Mouse (Mus musculus) intestine, embryonic 14.5 days (tissue): ENCODE results near the gene Znrf4. TPM values are rescaled to one million over a fixed set of nuclear protein-coding genes. Genes with fewer than 3 reads are reported as not detected.

Source experiments
- ATAC-seq: fragments of 200-750 bp; cut with Nextera tagmentation; replicated peaks from 2 replicates; pipeline ENCODE4 v1.8.0; 2017; ENCODE audit warnings: low read depth, moderate number of reproducible peaks, moderate TSS enrichment, moderate library complexity; ENCODE audit not compliant: low FRiP score, low TSS enrichment
- DNase-seq: peaks from one replicate; pipeline ENCODE4 v3.0.0-alpha.2; 2018; ENCODE audit warnings: low spot score
- H3K27ac ChIP-seq: fragments of 300-500 bp; sonication (generic); 2 replicates; pipeline ENCODE4 v1.5.1; 2014; ENCODE audit warnings: low read depth, mild to moderate bottlenecking, control low read depth
- H3K27me3 ChIP-seq: fragments of 300-500 bp; sonication (generic); replicated peaks from 2 replicates; pipeline ENCODE4 v1.6.1; 2014; ENCODE audit warnings: low read length, control low read depth; ENCODE audit not compliant: control insufficient read depth, insufficient read depth
- H3K36me3 ChIP-seq: fragments of 300-500 bp; sonication (generic); 2 replicates; pipeline ENCODE4 v1.6.1; 2014; ENCODE audit warnings: low read length, control low read depth; ENCODE audit not compliant: control insufficient read depth, insufficient read depth
- H3K4me1 ChIP-seq: fragments of 300-500 bp; sonication (generic); replicated peaks from 2 replicates; pipeline ENCODE4 v1.6.1; 2014; ENCODE audit warnings: low read length, control low read depth, mixed read lengths; ENCODE audit not compliant: control insufficient read depth, insufficient read depth
- H3K4me2 ChIP-seq: fragments of 300-500 bp; sonication (generic); 2 replicates; pipeline ENCODE4 v1.6.1; 2014; ENCODE audit warnings: low read length
- H3K4me3 ChIP-seq: fragments of 300-500 bp; sonication (generic); 2 replicates; pipeline ENCODE4 v1.5.1; 2014; ENCODE audit warnings: low read depth, low read length, control low read depth, mixed read lengths
- H3K9ac ChIP-seq: fragments of 300-500 bp; sonication (generic); 2 replicates; pipeline ENCODE4 v1.6.1; 2014; ENCODE audit warnings: mild to moderate bottlenecking, low read length
- H3K9me3 ChIP-seq: fragments of 300-500 bp; sonication (generic); 2 replicates; pipeline ENCODE4 v1.6.1; 2016; ENCODE audit warnings: low read length, control low read depth; ENCODE audit not compliant: control insufficient read depth
- WGBS: fragments of 180-500 bp; shearing (Covaris S2); extraction: QIAGEN DNeasy Blood & Tissue Kit; methylation state at CpG from one replicate; pipeline ENCODE4 v1.1.7; 2014; 5-methylcytosine and 5-hydroxymethylcytosine counted together
- polyA plus RNA-seq: library from polyadenylated mRNA; unstranded; fragments of >200 nt; fragmentation: Nextera tagmentation; extraction: Ambion mirVana; gene quantifications from 2 replicates; pipeline ENCODE4 v1.2.1, GENCODE M21; 2014

Gene Znrf4
- polyA plus RNA-seq, 1 experiment from 2014 or later = not detected

GRCm38 (mm10) chr17:56462835-56463455 is 49.3 kb downstream of the Znrf4 start:
- peaks cover 44% of the 10 kb centered on the region for H3K4me1 ChIP-seq
- peak overlapping the region; percentile 86 for H3K27ac ChIP-seq
- H3K27me3 ChIP-seq = no peaks in the 10 kb centered on the region
- no peak for DNase-seq
- peak overlapping the region; percentile 22; the same call in 1 of the 2 replicates for H3K9ac ChIP-seq
- H3K4me2 ChIP-seq = peak overlapping the region; percentile 77
- no peak; the same call in 1 of the 2 replicates for ATAC-seq
- H3K36me3 ChIP-seq = 0 out of 2 replicates have a peak, but pooled peaks cover 2% of the 10 kb centered on the region
- H3K4me3 ChIP-seq = peak overlapping the region; percentile 57
- WGBS = 2% methylated on average over 17 of the region's 17 CpGs
- no peaks in the 10 kb centered on the region for H3K9me3 ChIP-seq

- ATAC-seq = peak; percentile 93
- H3K27ac ChIP-seq = peak overlapping the region; percentile 86
- DNase-seq = peak; percentile 99
- H3K4me1 ChIP-seq = peaks cover 38% of the 10 kb centered on the region
- H3K9me3 ChIP-seq = no peaks in the 10 kb centered on the region
- WGBS = under 1% methylated on average over 77 of the region's 77 CpGs
- H3K4me3 ChIP-seq = peak overlapping the region; percentile 57
- peaks cover 10% of the 10 kb centered on the region for H3K36me3 ChIP-seq
- H3K4me2 ChIP-seq = peak overlapping the region; percentile 77
- H3K27me3 ChIP-seq = no peaks in the 10 kb centered on the region
- H3K9ac ChIP-seq = peak overlapping the region; percentile 67
Observed at GRCm38 (mm10) chr17:56461771-56462743, 50.2 kb downstream of the Znrf4 start.

Other genes starting within 250 kb of the Znrf4 start
- gene Ticam1, start 235.6 kb downstream of the Znrf4 start, polyA plus RNA-seq = 7.1 and 11.3 TPM in 2 replicates
- gene Plin3, start 219.6 kb downstream of the Znrf4 start, polyA plus RNA-seq = 88.2 and 95.1 TPM in 2 replicates
- gene Arrdc5, start 212.1 kb downstream of the Znrf4 start, polyA plus RNA-seq = 0.17 TPM in 1 of 2 replicates, not detected in the other
- 122 and 123 TPM in 2 replicates for gene Uhrf1, start 209.1 kb downstream of the Znrf4 start, polyA plus RNA-seq
- 28.4 and 33.5 TPM in 2 replicates for gene Kdm4b, start 186.4 kb downstream of the Znrf4 start, polyA plus RNA-seq
- gene Ptprs, start 35.9 kb downstream of the Znrf4 start, polyA plus RNA-seq = 94.4 and 99.6 TPM in 2 replicates
- 2.2 and 2.8 TPM in 2 replicates for gene Gm20219, start 42.0 kb upstream of the Znrf4 start, polyA plus RNA-seq
- gene Safb2, start 72.2 kb upstream of the Znrf4 start, polyA plus RNA-seq = 57.1 and 59.9 TPM in 2 replicates
- gene Safb, start 72.4 kb upstream of the Znrf4 start, polyA plus RNA-seq = 73.3 and 81.8 TPM in 2 replicates
- gene 2410015M20Rik, start 97.3 kb upstream of the Znrf4 start, polyA plus RNA-seq = 273 and 284 TPM in 2 replicates
- 2,427 and 2,673 TPM in 2 replicates for gene Rpl36, start 101.0 kb upstream of the Znrf4 start, polyA plus RNA-seq
- gene Lonp1, start 114.5 kb upstream of the Znrf4 start, polyA plus RNA-seq = 64.5 and 71.2 TPM in 2 replicates
- 0.93 and 1.1 TPM in 2 replicates for gene Catsperd, start 115.7 kb upstream of the Znrf4 start, polyA plus RNA-seq
- 89.6 and 96.7 TPM in 2 replicates for gene Ranbp3, start 160.9 kb upstream of the Znrf4 start, polyA plus RNA-seq
- gene Ndufa11, start 205.3 kb upstream of the Znrf4 start, polyA plus RNA-seq = 494 and 522 TPM in 2 replicates
- gene Vmac, start 205.6 kb upstream of the Znrf4 start, polyA plus RNA-seq = 21.2 and 21.3 TPM in 2 replicates
- 13.5 and 15.6 TPM in 2 replicates for gene Nrtn, start 245.1 kb upstream of the Znrf4 start, polyA plus RNA-seq